Mouse (Mus musculus) heart, adult 8-10 months (tissue): ENCODE measurements around the gene Oasl2. TPM values are rescaled to one million over a fixed set of nuclear protein-coding genes. Genes with fewer than 3 reads are reported as not detected.
A peak's percentile ranks its signal among the peaks of the same experiment; 100 is the strongest.

Experiments
- microRNA-seq: library from miRNA; unstranded; fragments of <30 nt; microRNA quantifications from one replicate; pipeline ENCODE4 v1.2.0, GENCODE M21; 2022
- total RNA-seq, 4 experiments: library from RNA; stranded (reverse); gene quantifications; 2 replicates each; pipeline ENCODE4 v1.2.4; 2022

Oasl2 gene
- total RNA-seq, 4 experiments from 2014 or later, result 3.5 to 4.6 (median 4.3) TPM

Small RNA genes within 50 kb of the gene (microRNA-seq; reads per million reads assigned to microRNA genes)
- gene Mir6240, result 6.7 reads per million, percentile 16 among the genes with 10 or more reads in this experiment

Other genes starting within 250 kb of the Oasl2 start
- gene Trpv4, start 238.5 kb upstream of the Oasl2 start, total RNA-seq, result 1 to 10 TPM; 3.2 to 6.5 (median 4.9) TPM
- 10 to 100 TPM; 18.4 to 19.2 (median 18.5) TPM for gene Gltp, start 206.0 kb upstream of the Oasl2 start, total RNA-seq
- 1 to 10 TPM; 4.2 to 5.0 (median 4.9) TPM for gene Tchp, start 189.2 kb upstream of the Oasl2 start, total RNA-seq
- 10 to 100 TPM; 28.0 to 34.3 (median 30.1) TPM for gene Ankrd13a, start 122.3 kb upstream of the Oasl2 start, total RNA-seq
- 10 to 100 TPM; 27.9 to 34.6 (median 30.5) TPM for gene Git2, start 121.4 kb upstream of the Oasl2 start, total RNA-seq
- 1 to 10 TPM; 3.6 to 6.3 (median 4.7) TPM for gene 1500011B03Rik, start 73.5 kb upstream of the Oasl2 start, total RNA-seq
- gene 4930519G04Rik, start 43.3 kb upstream of the Oasl2 start, total RNA-seq, result not detected
- gene Gm9936, start 38.3 kb upstream of the Oasl2 start, total RNA-seq, result not detected
- gene Oasl1, start 26.3 kb downstream of the Oasl2 start, total RNA-seq, result under 1 TPM; 0.44 to 0.72 (median 0.59) TPM
- gene 2210016L21Rik, start 45.2 kb downstream of the Oasl2 start, total RNA-seq, result 10 to 100 TPM; 20.5 to 31.0 (median 28.6) TPM
- not detected for gene Hnf1a, start 74.2 kb downstream of the Oasl2 start, total RNA-seq
- 10 to 100 TPM; 26.3 to 31.9 (median 29.0) TPM for gene Sppl3, start 114.2 kb downstream of the Oasl2 start, total RNA-seq
- not detected for gene Gm10401, start 201.4 kb downstream of the Oasl2 start, total RNA-seq
- gene Acads, start 222.4 kb downstream of the Oasl2 start, total RNA-seq, result 100 to 1,000 TPM; 225 to 279 (median 244) TPM
- 10 to 100 TPM; 11.8 to 18.5 (median 14.5) TPM for gene Unc119b, start 238.0 kb downstream of the Oasl2 start, total RNA-seq